Mouse (Mus musculus): ENCODE measurements around the gene Rrm2. TPM values are rescaled to one million over a fixed set of nuclear protein-coding genes. Genes with fewer than 3 reads are reported as not detected.
"Not testable (repeated sequence)": the region's sequence is repeated elsewhere in the genome, so short reads cannot be mapped to it uniquely, and the experiment has no call there.

The Rrm2 gene
- polyA plus RNA-seq, 1 experiment from 2014 or later, result 640 TPM

- Histone ChIP-seq H3K36me3 (replicated peaks) (no peaks in the 10 kb centered on the region), H3K4me1 (peaks cover 6% of the 10 kb centered on the region), H3K9me3 (no peaks in the 10 kb centered on the region), H3K27ac (replicated peaks) (no peak overlapping the region), H3K4me3 (no peak overlapping the region), H3K27me3 (replicated peaks; ENCODE audit: low read depth, poor library complexity, severe bottlenecking) (peaks cover 46% of the 10 kb centered on the region)
- WGBS, result 79% methylated on average over 11 of the region's 11 CpGs
- no peak for DNase-seq (ENCODE audit: low spot score)
Observed at GRCm38 (mm10) chr12:24686696-24687346, 21.2 kb upstream of the Rrm2 start.

- H3K27ac ChIP-seq (replicated peaks), result no peak overlapping the region
- no peaks in the 10 kb centered on the region for H3K4me1 ChIP-seq
- 91% methylated on average over 3 of the region's 3 CpGs for WGBS
- peaks cover 10% of the 10 kb centered on the region; the same call in 1 of the 2 replicates for H3K27me3 ChIP-seq (replicated peaks; ENCODE audit: low read depth, poor library complexity, severe bottlenecking)
- H3K36me3 ChIP-seq (replicated peaks), result no peaks in the 10 kb centered on the region
- no peaks in the 10 kb centered on the region for H3K9me3 ChIP-seq
- DNase-seq (ENCODE audit: low spot score), result no peak
- H3K4me3 ChIP-seq, result no peak overlapping the region
Observed at GRCm38 (mm10) chr12:24690351-24690750, 17.7 kb upstream of the Rrm2 start.

GRCm38 (mm10) chr12:24696500-24697483, 11.2 kb upstream of the Rrm2 start:
- DNase-seq (ENCODE audit: low spot score), result peak; percentile 88
- 45% methylated on average over 16 of the region's 16 CpGs for WGBS
- peaks cover 7% of the 10 kb centered on the region; the same call in 1 of the 2 replicates for H3K27me3 ChIP-seq (replicated peaks; ENCODE audit: low read depth, poor library complexity, severe bottlenecking)
- H3K27ac ChIP-seq (replicated peaks), result no peak overlapping the region
- no peaks in the 10 kb centered on the region for H3K9me3 ChIP-seq
- H3K36me3 ChIP-seq (replicated peaks), result no peaks in the 10 kb centered on the region
- H3K4me1 ChIP-seq, result peaks cover 4% of the 10 kb centered on the region
- 0 out of 2 replicates have a peak overlapping the region, but pooled peaks have one; percentile 5 for H3K4me3 ChIP-seq

GRCm38 (mm10) chr12:24697484-24698204, 10.4 kb upstream of the Rrm2 start:
- Histone ChIP-seq H3K4me1 (peaks cover 4% of the 10 kb centered on the region), H3K4me3 (0 out of 2 replicates have a peak overlapping the region, but pooled peaks have one; percentile 5)

GRCm38 (mm10) chr12:24698514-24698913, 9.5 kb upstream of the Rrm2 start:
- H3K4me1 ChIP-seq, result peaks cover 4% of the 10 kb centered on the region
- H3K36me3 ChIP-seq (replicated peaks), result no peaks in the 10 kb centered on the region
- no peak overlapping the region for H3K4me3 ChIP-seq
- peaks cover 7% of the 10 kb centered on the region; the same call in 1 of the 2 replicates for H3K27me3 ChIP-seq (replicated peaks; ENCODE audit: low read depth, poor library complexity, severe bottlenecking)
- DNase-seq (ENCODE audit: low spot score), result no peak
- 76% methylated on average over 3 of the region's 3 CpGs for WGBS
- H3K27ac ChIP-seq (replicated peaks), result no peak overlapping the region
- H3K9me3 ChIP-seq, result no peaks in the 10 kb centered on the region

More at GRCm38 (mm10) chr12:24697484-24698204, 10.4 kb upstream of the Rrm2 start:
- 62% methylated on average over 8 of the region's 8 CpGs for WGBS
- no peak for DNase-seq (ENCODE audit: low spot score)
- Histone ChIP-seq H3K9me3 (no peaks in the 10 kb centered on the region), H3K36me3 (replicated peaks) (no peaks in the 10 kb centered on the region), H3K27ac (replicated peaks) (no peak overlapping the region), H3K27me3 (replicated peaks; ENCODE audit: low read depth, poor library complexity, severe bottlenecking) (peaks cover 7% of the 10 kb centered on the region; the same call in 1 of the 2 replicates)

GRCm38 (mm10) chr12:24699578-24699977, 8.5 kb upstream of the Rrm2 start:
- WGBS, result 80% methylated on average over 10 of the region's 10 CpGs
- H3K4me1 ChIP-seq, result peaks cover 4% of the 10 kb centered on the region
- no peak for DNase-seq (ENCODE audit: low spot score)
- H3K36me3 ChIP-seq (replicated peaks), result no peaks in the 10 kb centered on the region
- no peak overlapping the region for H3K4me3 ChIP-seq
- no peak overlapping the region for H3K27ac ChIP-seq (replicated peaks)
- peaks cover 7% of the 10 kb centered on the region; the same call in 1 of the 2 replicates for H3K27me3 ChIP-seq (replicated peaks; ENCODE audit: low read depth, poor library complexity, severe bottlenecking)
- no peaks in the 10 kb centered on the region for H3K9me3 ChIP-seq

- peaks cover 12% of the 10 kb centered on the region for H3K4me1 ChIP-seq
- not testable (repeated sequence) for H3K9me3 ChIP-seq; H3K27me3 ChIP-seq (replicated peaks; ENCODE audit: low read depth, poor library complexity, severe bottlenecking); H3K4me3 ChIP-seq; H3K36me3 ChIP-seq (replicated peaks); H3K27ac ChIP-seq (replicated peaks); DNase-seq (ENCODE audit: low spot score)
- 86% methylated on average over 9 of the region's 9 CpGs for WGBS
Observed at GRCm38 (mm10) chr12:24701621-24702020, 6.4 kb upstream of the Rrm2 start.

- 83% methylated on average over 3 of the region's 3 CpGs for WGBS
- Histone ChIP-seq H3K4me1 (peaks cover 20% of the 10 kb centered on the region), H3K4me3 (no peak overlapping the region), H3K9me3 (no peaks in the 10 kb centered on the region), H3K36me3 (replicated peaks) (no peaks in the 10 kb centered on the region), H3K27ac (replicated peaks) (no peak overlapping the region), H3K27me3 (replicated peaks; ENCODE audit: low read depth, poor library complexity, severe bottlenecking) (peaks cover 2% of the 10 kb centered on the region; the same call in 1 of the 2 replicates)
- DNase-seq (ENCODE audit: low spot score), result no peak
Observed at GRCm38 (mm10) chr12:24703013-24703412, 5.0 kb upstream of the Rrm2 start.

- Histone ChIP-seq H3K9me3 (no peaks in the 10 kb centered on the region), H3K4me1 (peaks cover 33% of the 10 kb centered on the region), H3K27me3 (replicated peaks; ENCODE audit: low read depth, poor library complexity, severe bottlenecking) (no peaks in the 10 kb centered on the region), H3K36me3 (replicated peaks) (peaks cover 15% of the 10 kb centered on the region), H3K27ac (replicated peaks) (no peak overlapping the region), H3K4me3 (no peak overlapping the region)
- DNase-seq (ENCODE audit: low spot score), result no peak
- WGBS, result 83% methylated on average over 15 of the region's 15 CpGs
Observed at GRCm38 (mm10) chr12:24705502-24706263, 2.4 kb upstream of the Rrm2 start.

GRCm38 (mm10) chr12:24706764-24707479, 1.1 kb upstream of the Rrm2 start:
- H3K27me3 ChIP-seq (replicated peaks; ENCODE audit: low read depth, poor library complexity, severe bottlenecking), result no peaks in the 10 kb centered on the region
- no peaks in the 10 kb centered on the region for H3K9me3 ChIP-seq
- peak; percentile 85 for DNase-seq (ENCODE audit: low spot score)
- H3K27ac ChIP-seq (replicated peaks), result peak overlapping the region; percentile 99
- peaks cover 46% of the 10 kb centered on the region for H3K4me1 ChIP-seq
- WGBS, result under 1% methylated on average over 27 of the region's 27 CpGs
- peak overlapping the region; percentile 91 for H3K4me3 ChIP-seq
- peaks cover 28% of the 10 kb centered on the region for H3K36me3 ChIP-seq (replicated peaks)

GRCm38 (mm10) chr12:24707480-24707802, 600 bp upstream of the Rrm2 start:
- Histone ChIP-seq H3K9me3 (no peaks in the 10 kb centered on the region), H3K4me1 (peaks cover 51% of the 10 kb centered on the region), H3K27me3 (replicated peaks; ENCODE audit: low read depth, poor library complexity, severe bottlenecking) (no peaks in the 10 kb centered on the region), H3K27ac (replicated peaks) (peak overlapping the region; percentile 99), H3K36me3 (replicated peaks) (peaks cover 33% of the 10 kb centered on the region), H3K4me3 (peak overlapping the region; percentile 91)
- WGBS, result 0% methylated on average over 9 of the region's 9 CpGs
- peak; percentile 47 for DNase-seq (ENCODE audit: low spot score)

Data from embryonic facial prominence, embryonic 10.5 days (tissue).